Comparison of ENCODE assay signal across 8 mouse cellular contexts in the genomic region with DNA sequence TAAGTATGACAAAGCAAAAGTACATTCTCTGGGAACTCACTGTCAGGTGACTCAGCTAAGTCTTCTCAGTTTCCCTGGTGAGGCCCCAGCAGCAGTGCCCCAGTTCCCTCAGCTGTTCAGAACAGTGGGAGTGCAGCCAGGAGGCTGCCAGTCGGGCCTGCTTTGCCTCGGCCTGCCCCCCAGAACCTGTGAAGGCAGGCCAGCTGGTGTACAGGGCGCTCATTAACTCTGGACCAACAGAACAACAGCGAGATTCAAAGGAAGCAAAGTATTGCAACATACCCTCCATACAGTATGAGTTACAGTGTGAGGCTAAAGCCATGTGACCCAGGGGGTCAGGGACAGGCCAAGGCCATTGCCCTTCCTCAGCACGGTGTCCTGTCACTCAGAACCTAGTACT. TPM values are rescaled to one million over a fixed set of nuclear protein-coding genes. Genes with fewer than 3 reads are reported as not detected.
DNase-seq lines count a peak whose midpoint lies in the region; ATAC-seq and TF ChIP-seq lines count a peak whose summit lies in the region.

No protein-coding gene starts in this region.

- DNase-seq in 3134 (ENCODE audit: extremely low read depth, insufficient read length, low spot score) (peak; percentile 46), 3T3-L1 (ENCODE audit: low read depth, low spot score) (peak; percentile 67)
- peak; percentile 9 to 27 for DNase-seq in cerebellum, postnatal 36 days
- DNase-seq in heart, postnatal 0 days (ENCODE audit: low spot score): peak; percentile 11
- peak; percentile 59 to 64 for DNase-seq in left cerebral cortex, postnatal 10 days (ENCODE audit: extremely low spot score in 1 of 2, low spot score in 2 of 2)
- no peak for DNase-seq in yolk sac, embryonic 10.5 days (ENCODE audit: low spot score)

- intact Hi-C loops in left cerebral cortex, postnatal 10 days (cut with DNase I): no loop called here

- H3K36me3 ChIP-seq in heart, postnatal 0 days (replicated peaks; ENCODE audit: control insufficient read depth, insufficient read depth, low read length): peaks cover 63% of the 10 kb centered on the region
- H3K36me3 ChIP-seq in neural tube, embryonic 15.5 days: peaks cover 71% of the 10 kb centered on the region

- no peak for TF ChIP-seq CTCF in heart, postnatal 0 days (IDR thresholded peaks at IDR 0.05; ENCODE audit: low read depth)

- H3K4me3 ChIP-seq in heart, postnatal 0 days (ENCODE audit: low read depth, low read length): no peak overlapping the region
- no peak overlapping the region for H3K4me3 ChIP-seq in neural tube, embryonic 15.5 days (replicated peaks)

- 54% methylated on average over 5 of the region's 5 CpGs for WGBS in heart, postnatal 0 days
- 76% methylated on average over 5 of the region's 5 CpGs for WGBS in neural tube, embryonic 15.5 days

- no peak for TF ChIP-seq EP300 in heart, postnatal 0 days (IDR thresholded peaks at IDR 0.05; ENCODE audit: low read depth)

- no peak overlapping the region for H3K9ac ChIP-seq in heart, postnatal 0 days (replicated peaks; ENCODE audit: low read depth, low read length)
- H3K9ac ChIP-seq in neural tube, embryonic 15.5 days (replicated peaks): no peak overlapping the region

- no peak overlapping the region for H3K4me2 ChIP-seq in heart, postnatal 0 days (ENCODE audit: low read depth, low read length)
- H3K4me2 ChIP-seq in neural tube, embryonic 15.5 days: no peak overlapping the region

- ATAC-seq in heart, postnatal 0 days (ENCODE audit: insufficient read depth, low read depth): peak; percentile 75
- ATAC-seq in neutrophil, adult 5-6 weeks (ENCODE audit: extremely low read depth, insufficient number of reproducible peaks, low FRiP score, poor library complexity, severe bottlenecking): peak; percentile 59
- no peak for ATAC-seq in neural tube, embryonic 15.5 days (ENCODE audit: low FRiP score)

- H3K9me3 ChIP-seq in heart, postnatal 0 days (replicated peaks; ENCODE audit: control insufficient read depth, low read length): no peaks in the 10 kb centered on the region
- H3K9me3 ChIP-seq in neural tube, embryonic 15.5 days (replicated peaks): no peaks in the 10 kb centered on the region

- H3K4me1 ChIP-seq in heart, postnatal 0 days (ENCODE audit: control insufficient read depth, insufficient read depth): no peaks in the 10 kb centered on the region; the same call in 1 of the 2 replicates
- no peaks in the 10 kb centered on the region for H3K4me1 ChIP-seq in neural tube, embryonic 15.5 days

- H3K27ac ChIP-seq in heart, postnatal 0 days (ENCODE audit: low read depth): peak overlapping the region; percentile 38; the same call in 1 of the 2 replicates
- H3K27ac ChIP-seq in neural tube, embryonic 15.5 days (replicated peaks): no peak overlapping the region

- no peaks in the 10 kb centered on the region for H3K27me3 ChIP-seq in heart, postnatal 0 days (ENCODE audit: control insufficient read depth, insufficient read depth, low read length)
- H3K27me3 ChIP-seq in neural tube, embryonic 15.5 days (replicated peaks): no peaks in the 10 kb centered on the region

RNA-seq across cellular contexts. Expression of gene Vps26c, which starts 28.7 kb away (rescaled TPM):
- total RNA-seq in heart, postnatal 0 days (2014; rRNA removed; ENCODE audit: low replicate concordance): 39.7 and 55.8 TPM in 2 replicates
- polyA plus RNA-seq in heart, postnatal 0 days (2015; fragmentation: Nextera tagmentation; extraction: Ambion mirVana): 35.6 and 37.2 TPM in 2 replicates
- total RNA-seq in left cerebral cortex, postnatal 10 days (2021): 10 to 100 TPM; 32.8 to 33.0 TPM
- 34.5 and 45.6 TPM in 2 replicates for total RNA-seq in neutrophil, adult 5-6 weeks (2017)
- polyA plus RNA-seq in neural tube, embryonic 15.5 days (2015; fragmentation: Nextera tagmentation; extraction: Ambion mirVana): 90.0 and 93.4 TPM in 2 replicates
